Mouse (Mus musculus) gastrocnemius, adult 18-20 months (tissue): ENCODE data around the gene 2210408I21Rik. TPM values are rescaled to one million over a fixed set of nuclear protein-coding genes. Genes with fewer than 3 reads are reported as not detected.
A peak's percentile ranks its signal among the peaks of the same experiment; 100 is the strongest.

ENCODE experiments used
- DNase-seq: peaks from one replicate; pipeline ENCODE4 v3.0.0; 2021; ENCODE audit warnings: low spot score
- long read RNA-seq, 2 experiments: library from polyadenylated mRNA; stranded (forward); transcript quantifications; one replicate each; pipeline ENCODE4 v2.0.0; 2021
- total RNA-seq, 2 experiments: library from RNA; stranded (reverse); gene quantifications; 2 replicates each; pipeline ENCODE4 v1.2.3; 2021

The 2210408I21Rik gene
- total RNA-seq = 1 to 10 TPM; 5.3 to 5.5 TPM
- long read RNA-seq, experiment 1, full-length matches to known transcripts = 4 of 5 reads
- long read RNA-seq, experiment 1, partial matches to known transcripts = 1 of 5 reads
- long read RNA-seq, experiment 1, other reads (novel, unspliced or antisense) = 0 of 5 reads
- long read RNA-seq, experiment 2, partial matches to known transcripts = 0 of 4 reads
- long read RNA-seq, experiment 2, other reads (novel, unspliced or antisense) = 1 of 4 reads

GRCm38 (mm10) chr13:77134931-77135620 is at the start of gene 2210408I21Rik, which contains the start of gene Slf1:
2210408I21Rik (plus strand) TSS chr13:77135540.
Slf1 (minus strand) TSS chr13:77135473.
- DNase-seq = peak; percentile 87

GRCm38 (mm10) chr13:77092876-77093275 is 42.5 kb upstream of the 2210408I21Rik start:
- DNase-seq = peak; percentile 4

GRCm38 (mm10) chr13:77107734-77108133 is 27.6 kb upstream of the 2210408I21Rik start:
- DNase-seq = no peak

- no peak for DNase-seq
Measured at GRCm38 (mm10) chr13:77118695-77119094, 16.6 kb upstream of the 2210408I21Rik start.

GRCm38 (mm10) chr13:77125159-77125558 is 10.2 kb upstream of the 2210408I21Rik start:
- DNase-seq = no peak

GRCm38 (mm10) chr13:77128240-77128639 is 7.1 kb upstream of the 2210408I21Rik start:
- DNase-seq = no peak

- no peak for DNase-seq
Measured at GRCm38 (mm10) chr13:77131132-77131531, 4.2 kb upstream of the 2210408I21Rik start.

- DNase-seq = no peak
Measured at GRCm38 (mm10) chr13:77135621-77135981, 261 bp downstream of the 2210408I21Rik start.

GRCm38 (mm10) chr13:77140890-77141289 is 5.5 kb downstream of the 2210408I21Rik start:
- DNase-seq = no peak

GRCm38 (mm10) chr13:77177931-77178330 is 42.6 kb downstream of the 2210408I21Rik start:
- DNase-seq = no peak

GRCm38 (mm10) chr13:77190606-77191005 is 55.3 kb downstream of the 2210408I21Rik start:
- no peak for DNase-seq

- DNase-seq = no peak
Measured at GRCm38 (mm10) chr13:77192201-77192600, 56.9 kb downstream of the 2210408I21Rik start.

GRCm38 (mm10) chr13:77208764-77209418 is 73.6 kb downstream of the 2210408I21Rik start:
- DNase-seq = no peak

- DNase-seq = no peak
Measured at GRCm38 (mm10) chr13:77213196-77213595, 77.9 kb downstream of the 2210408I21Rik start.

- no peak for DNase-seq
Measured at GRCm38 (mm10) chr13:77215460-77215859, 80.1 kb downstream of the 2210408I21Rik start.

- DNase-seq = no peak
Measured at GRCm38 (mm10) chr13:77217672-77218280, 82.4 kb downstream of the 2210408I21Rik start.

- no peak for DNase-seq
Measured at GRCm38 (mm10) chr13:77221072-77221471, 85.7 kb downstream of the 2210408I21Rik start.

GRCm38 (mm10) chr13:77256541-77256940 is 121.2 kb downstream of the 2210408I21Rik start:
- DNase-seq = no peak

GRCm38 (mm10) chr13:77262715-77263338 is 127.5 kb downstream of the 2210408I21Rik start:
- DNase-seq = no peak

GRCm38 (mm10) chr13:77263400-77264179 is 128.2 kb downstream of the 2210408I21Rik start:
- no peak for DNase-seq

- no peak for DNase-seq
Measured at GRCm38 (mm10) chr13:77264481-77264880, 129.1 kb downstream of the 2210408I21Rik start.
